Mouse (Mus musculus) hindbrain, postnatal 0 days (tissue): ENCODE measurements around the gene Cdiptos. TPM values are rescaled to one million over a fixed set of nuclear protein-coding genes. Genes with fewer than 3 reads are reported as not detected.
A peak's percentile ranks its signal among the peaks of the same experiment; 100 is the strongest.

Source experiments
- ATAC-seq: fragments of 200-750 bp; cut with Nextera tagmentation; 2 replicates; pipeline ENCODE4 v1.8.0; 2017; ENCODE audit warnings: mild to moderate bottlenecking, moderate TSS enrichment, moderate library complexity
- DNase-seq: peaks from one replicate; pipeline ENCODE4 v3.0.0-alpha.2; 2015; ENCODE audit warnings: low spot score
- H3K27ac ChIP-seq: fragments of 300-500 bp; sonication (generic); 2 replicates; pipeline ENCODE4 v1.5.1; 2014; ENCODE audit warnings: mild to moderate bottlenecking
- H3K27me3 ChIP-seq: fragments of 300-500 bp; sonication (generic); 2 replicates; pipeline ENCODE4 v1.6.1; 2014; ENCODE audit warnings: low read length, mixed read lengths; ENCODE audit not compliant: insufficient read depth
- H3K36me3 ChIP-seq: fragments of 300-500 bp; sonication (generic); 2 replicates; pipeline ENCODE4 v1.6.1; 2014; ENCODE audit warnings: low read length, mixed read lengths; ENCODE audit not compliant: insufficient read depth
- H3K4me1 ChIP-seq: fragments of 300-500 bp; sonication (generic); 2 replicates; pipeline ENCODE4 v1.6.1; 2014; ENCODE audit warnings: antibody characterized with exemption, low read length, mixed read lengths; ENCODE audit not compliant: insufficient read depth
- H3K4me2 ChIP-seq: fragments of 300-500 bp; sonication (generic); 2 replicates; pipeline ENCODE4 v1.6.1; 2014; ENCODE audit warnings: low read depth, mild to moderate bottlenecking, low read length, moderate library complexity, mixed read lengths
- H3K4me3 ChIP-seq: fragments of 300-500 bp; sonication (generic); 2 replicates; pipeline ENCODE4 v1.5.1; 2014; ENCODE audit warnings: low read length
- H3K9ac ChIP-seq: fragments of 300-500 bp; sonication (generic); replicated peaks from 2 replicates; pipeline ENCODE4 v1.6.1; 2014; ENCODE audit warnings: mild to moderate bottlenecking, low read length, moderate library complexity, mixed read lengths
- H3K9me3 ChIP-seq: fragments of 300-500 bp; sonication (generic); 2 replicates; pipeline ENCODE4 v1.6.1; 2016; ENCODE audit warnings: low read length, mixed read lengths
- CTCF ChIP-seq: IDR thresholded peaks from 2 replicates; pipeline ENCODE4 v1.5.1; 2016; ENCODE audit warnings: antibody characterized with exemption, control low read depth, low read depth
- WGBS: fragments of 180-500 bp; shearing (Covaris S2); extraction: QIAGEN DNeasy Blood & Tissue Kit; methylation state at CpG from one replicate; pipeline ENCODE4 v1.1.7; 2014; 5-methylcytosine and 5-hydroxymethylcytosine counted together
- polyA plus RNA-seq: library from polyadenylated mRNA; unstranded; fragments of >200 nt; fragmentation: Nextera tagmentation; extraction: Ambion mirVana; gene quantifications from 2 replicates; pipeline ENCODE4 v1.2.1, GENCODE M21; 2015
- total RNA-seq: library from RNA; depleted of rRNA; stranded (reverse); fragments of >200 nt; gene quantifications from 2 replicates; pipeline ENCODE4 v1.2.3, GENCODE M21; 2014

Cdiptos gene
- total and polyA plus RNA-seq, 2 experiments from 2014 or later, result 0.31 to 0.95 TPM

DNA sequence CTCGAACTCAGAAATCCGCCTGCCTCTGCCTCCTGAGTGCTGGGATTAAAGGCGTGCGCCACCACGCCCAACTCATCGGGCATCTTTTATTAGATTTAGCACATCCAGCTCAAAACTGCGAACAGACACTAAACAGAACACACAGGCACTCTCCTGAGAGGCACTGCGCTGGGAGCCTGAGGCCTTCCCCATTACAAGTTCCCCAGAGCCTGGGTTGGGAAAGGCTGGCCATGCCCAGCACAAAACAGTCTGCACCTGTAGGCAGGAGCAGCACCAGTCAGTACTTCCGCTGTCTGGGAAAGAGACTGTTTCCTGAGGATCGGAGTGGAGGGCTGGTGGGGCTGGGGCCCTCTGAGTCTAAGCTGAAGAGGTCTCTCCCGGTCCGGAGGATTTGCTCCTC is 39.1 kb upstream of the Cdiptos start:
- Histone ChIP-seq H3K4me2 (no peak overlapping the region), H3K36me3 (peaks cover 16% of the 10 kb centered on the region), H3K27me3 (no peaks in the 10 kb centered on the region), H3K9me3 (no peaks in the 10 kb centered on the region), H3K9ac (no peak overlapping the region), H3K4me1 (peaks cover 32% of the 10 kb centered on the region), H3K4me3 (no peak overlapping the region), H3K27ac (no peak overlapping the region)
- no peak for ATAC-seq
- no peak for DNase-seq
- WGBS, result 95% methylated on average over 12 of the region's 12 CpGs
- no peak for TF ChIP-seq CTCF

DNA sequence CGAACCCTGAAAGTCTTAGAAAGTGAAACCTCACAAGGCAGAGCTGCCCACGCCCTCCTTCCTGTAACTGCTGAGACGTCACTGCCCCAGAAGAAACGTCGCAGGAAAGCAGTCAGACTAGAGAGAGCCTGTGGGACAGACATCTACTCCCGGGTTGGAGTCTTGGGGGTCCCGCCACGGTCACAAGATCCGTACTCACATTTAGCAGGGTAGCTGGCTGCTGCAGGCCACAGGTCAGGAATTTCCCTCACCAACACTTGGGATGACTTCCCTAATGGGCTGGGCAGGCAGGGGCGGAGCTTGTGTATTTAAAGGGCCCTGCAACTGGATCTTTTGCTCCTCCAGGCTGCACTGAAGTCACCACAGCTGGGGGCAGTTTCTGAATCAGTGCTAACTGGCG is 38.4 kb upstream of the Cdiptos start, which contains the start of gene Mvp:
Gene Mvp, minus strand, starts transcription at position 302 of the 400 bp plus-strand sequence.
- ATAC-seq (no peak), DNase-seq (no peak)
- no peak within 1 kb of the TSS for H3K27ac ChIP-seq
- H3K4me1 ChIP-seq, result peaks cover 25% of the 10 kb centered on the region
- peaks cover 16% of the 10 kb centered on the region for H3K36me3 ChIP-seq
- no peaks in the 10 kb centered on the region for H3K9me3 ChIP-seq
- no peak for TF ChIP-seq CTCF
- H3K27me3 ChIP-seq, result no peaks in the 10 kb centered on the region
- 0 out of 2 replicates have a peak within 1 kb of the TSS, but pooled peaks have one; percentile 24 for H3K9ac ChIP-seq
- H3K4me3 ChIP-seq, result peak within 1 kb of the TSS; percentile 27
- 67% methylated on average over 11 of the region's 11 CpGs for WGBS
- H3K4me2 ChIP-seq, result peak within 1 kb of the TSS; percentile 40

DNA sequence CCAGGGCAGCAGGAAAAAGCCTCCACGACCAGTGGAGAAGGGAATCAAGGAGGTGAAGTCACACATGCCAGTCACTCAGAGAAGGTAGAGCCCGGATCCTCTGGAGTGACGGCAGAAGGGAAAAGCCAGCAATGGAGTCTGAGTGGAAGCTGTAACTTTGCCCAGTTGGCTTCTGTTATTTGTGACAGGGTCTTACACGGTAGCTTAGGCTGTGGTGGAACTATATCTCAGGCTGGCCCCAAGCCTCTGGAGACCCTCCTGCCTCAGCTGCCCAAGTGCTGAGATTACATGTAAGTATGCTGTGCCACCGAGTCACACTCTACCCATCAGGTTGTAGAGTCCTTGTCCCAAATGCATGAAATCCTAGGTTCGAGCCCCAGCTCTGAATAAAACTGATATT is 37.5 kb upstream of the Cdiptos start:
- DNase-seq, result no peak

DNA sequence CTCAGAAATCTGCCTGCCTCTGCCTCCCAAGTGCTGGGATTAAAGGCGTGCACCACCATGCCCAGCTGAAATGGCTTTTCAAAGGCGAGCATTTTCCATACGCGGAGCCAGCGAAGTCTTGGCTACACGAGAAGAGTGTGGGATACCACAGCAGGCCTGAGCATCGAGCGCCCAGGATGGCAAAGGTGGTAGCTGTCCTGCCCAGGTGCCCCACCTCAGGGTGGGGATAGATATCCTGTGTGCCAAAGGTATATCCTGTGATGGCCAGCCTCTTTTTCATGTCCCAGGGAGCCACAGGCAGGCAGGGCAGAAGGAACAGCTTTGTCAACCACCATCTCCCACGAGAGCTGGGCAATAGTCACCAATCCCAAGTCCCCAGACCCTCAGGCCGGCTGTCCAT is 36.9 kb upstream of the Cdiptos start:
- no peak for DNase-seq
- no peaks in the 10 kb centered on the region for H3K9me3 ChIP-seq
- WGBS, result 94% methylated on average over 10 of the region's 10 CpGs
- H3K4me1 ChIP-seq, result peaks cover 13% of the 10 kb centered on the region
- H3K9ac ChIP-seq, result no peak overlapping the region
- no peak for ATAC-seq
- H3K4me2 ChIP-seq, result no peak overlapping the region
- H3K36me3 ChIP-seq, result peaks cover 16% of the 10 kb centered on the region
- no peak overlapping the region for H3K27ac ChIP-seq
- no peaks in the 10 kb centered on the region for H3K27me3 ChIP-seq
- no peak overlapping the region for H3K4me3 ChIP-seq
- TF ChIP-seq CTCF, result no peak

More for the DNA sequence above, 37.5 kb upstream of the Cdiptos start:
- TF ChIP-seq CTCF, result no peak
- Histone ChIP-seq H3K4me1 (peaks cover 17% of the 10 kb centered on the region), H3K9ac (no peak overlapping the region), H3K36me3 (peaks cover 16% of the 10 kb centered on the region), H3K27me3 (no peaks in the 10 kb centered on the region), H3K27ac (no peak overlapping the region), H3K4me2 (no peak overlapping the region), H3K4me3 (no peak overlapping the region), H3K9me3 (no peaks in the 10 kb centered on the region)
- 97% methylated on average over 6 of the region's 6 CpGs for WGBS
- no peak for ATAC-seq

DNA sequence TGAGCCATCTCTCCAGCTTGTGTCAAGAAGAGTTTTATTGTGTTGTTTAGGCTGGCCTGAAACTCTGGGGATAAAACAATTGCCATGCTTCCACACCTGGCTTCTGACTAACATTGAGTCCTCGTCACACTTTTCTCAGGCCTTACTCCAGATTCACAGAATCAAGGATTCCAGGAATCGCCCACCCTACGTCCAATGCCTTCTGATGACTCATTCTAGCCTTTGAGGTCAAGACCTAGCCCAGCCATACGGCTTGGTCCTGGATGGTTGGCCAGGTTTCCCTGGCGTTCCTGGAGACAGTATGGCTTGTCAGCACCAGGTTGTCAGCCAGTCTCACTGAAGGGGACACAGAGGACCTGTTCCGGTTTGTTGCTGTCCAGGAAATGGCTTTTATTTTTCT is 36.5 kb upstream of the Cdiptos start:
- Histone ChIP-seq H3K4me1 (peaks cover 10% of the 10 kb centered on the region), H3K27me3 (no peaks in the 10 kb centered on the region), H3K9ac (no peak overlapping the region), H3K4me3 (no peak overlapping the region), H3K36me3 (peaks cover 16% of the 10 kb centered on the region), H3K27ac (no peak overlapping the region), H3K4me2 (no peak overlapping the region), H3K9me3 (no peaks in the 10 kb centered on the region)
- DNase-seq, result no peak
- 81% methylated on average over 6 of the region's 6 CpGs for WGBS
- ATAC-seq, result no peak
- TF ChIP-seq CTCF, result no peak

DNA sequence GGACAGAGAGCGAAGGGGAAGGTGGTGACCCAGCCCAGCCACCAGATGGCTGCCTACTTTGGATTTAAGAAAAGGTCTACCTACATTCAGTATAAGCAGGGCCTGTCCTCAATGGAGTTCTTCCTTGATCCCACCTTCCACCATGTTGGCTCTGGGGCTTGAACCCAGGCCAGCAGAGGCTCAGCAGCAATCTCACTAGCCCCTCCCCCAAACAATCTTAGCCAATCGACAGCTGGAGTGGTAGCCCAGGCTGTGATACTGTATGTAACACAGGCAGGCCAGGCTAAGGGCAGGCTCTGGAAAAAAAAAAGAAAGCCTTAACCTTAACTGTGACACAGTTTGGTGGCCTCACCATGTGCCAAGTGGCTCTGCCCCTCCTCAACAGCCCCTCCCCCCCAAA is 35.8 kb upstream of the Cdiptos start:
- DNase-seq (no peak), ATAC-seq (no peak)
- no peaks in the 10 kb centered on the region for H3K27me3 ChIP-seq
- H3K4me1 ChIP-seq, result peaks cover 10% of the 10 kb centered on the region
- 72% methylated on average over 2 of the region's 2 CpGs for WGBS
- peaks cover 16% of the 10 kb centered on the region for H3K36me3 ChIP-seq
- H3K27ac ChIP-seq, result no peak overlapping the region
- H3K9ac ChIP-seq, result no peak overlapping the region
- no peak overlapping the region for H3K4me2 ChIP-seq
- TF ChIP-seq CTCF, result no peak
- no peaks in the 10 kb centered on the region for H3K9me3 ChIP-seq
- no peak overlapping the region for H3K4me3 ChIP-seq

DNA sequence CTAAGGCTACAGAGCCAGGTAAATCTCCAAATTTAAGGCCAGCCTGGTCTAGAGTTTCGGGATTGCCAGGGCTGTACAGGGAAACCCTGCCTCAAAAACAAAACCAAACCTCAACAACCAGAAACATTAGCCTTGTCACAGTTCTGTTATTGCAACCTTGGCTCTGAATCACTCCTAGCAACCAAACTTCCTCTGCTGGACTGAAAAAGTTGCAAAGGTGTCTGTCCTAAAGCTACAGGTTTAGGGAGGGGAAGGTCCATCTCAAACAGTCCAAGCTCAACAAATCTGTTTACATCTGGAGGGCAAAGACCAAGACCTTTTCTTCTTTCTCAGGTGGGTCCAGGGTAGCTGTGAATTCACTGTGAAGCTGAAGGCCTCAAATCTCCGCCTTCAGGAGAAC is 35.2 kb upstream of the Cdiptos start:
- Histone ChIP-seq H3K9ac (no peak overlapping the region), H3K27ac (no peak overlapping the region), H3K27me3 (no peaks in the 10 kb centered on the region), H3K9me3 (no peaks in the 10 kb centered on the region), H3K4me2 (no peak overlapping the region), H3K4me1 (peaks cover 9% of the 10 kb centered on the region), H3K36me3 (peaks cover 16% of the 10 kb centered on the region), H3K4me3 (no peak overlapping the region)
- ATAC-seq (no peak), DNase-seq (no peak)
- no peak for TF ChIP-seq CTCF
- 95% methylated on average over 2 of the region's 2 CpGs for WGBS
